Mouse (Mus musculus): ENCODE data around the gene Ddx19a. TPM values are rescaled to one million over a fixed set of nuclear protein-coding genes. Genes with fewer than 3 reads are reported as not detected.

Gene Ddx19a
- polyA plus RNA-seq (2014; fragmentation: Illumina TruSeq; extraction: RNeasy Lipid Tissue Mini Kit (QIAGEN cat#74804); ENCODE audit: low read depth, low replicate concordance), result 16.3 TPM

DNA sequence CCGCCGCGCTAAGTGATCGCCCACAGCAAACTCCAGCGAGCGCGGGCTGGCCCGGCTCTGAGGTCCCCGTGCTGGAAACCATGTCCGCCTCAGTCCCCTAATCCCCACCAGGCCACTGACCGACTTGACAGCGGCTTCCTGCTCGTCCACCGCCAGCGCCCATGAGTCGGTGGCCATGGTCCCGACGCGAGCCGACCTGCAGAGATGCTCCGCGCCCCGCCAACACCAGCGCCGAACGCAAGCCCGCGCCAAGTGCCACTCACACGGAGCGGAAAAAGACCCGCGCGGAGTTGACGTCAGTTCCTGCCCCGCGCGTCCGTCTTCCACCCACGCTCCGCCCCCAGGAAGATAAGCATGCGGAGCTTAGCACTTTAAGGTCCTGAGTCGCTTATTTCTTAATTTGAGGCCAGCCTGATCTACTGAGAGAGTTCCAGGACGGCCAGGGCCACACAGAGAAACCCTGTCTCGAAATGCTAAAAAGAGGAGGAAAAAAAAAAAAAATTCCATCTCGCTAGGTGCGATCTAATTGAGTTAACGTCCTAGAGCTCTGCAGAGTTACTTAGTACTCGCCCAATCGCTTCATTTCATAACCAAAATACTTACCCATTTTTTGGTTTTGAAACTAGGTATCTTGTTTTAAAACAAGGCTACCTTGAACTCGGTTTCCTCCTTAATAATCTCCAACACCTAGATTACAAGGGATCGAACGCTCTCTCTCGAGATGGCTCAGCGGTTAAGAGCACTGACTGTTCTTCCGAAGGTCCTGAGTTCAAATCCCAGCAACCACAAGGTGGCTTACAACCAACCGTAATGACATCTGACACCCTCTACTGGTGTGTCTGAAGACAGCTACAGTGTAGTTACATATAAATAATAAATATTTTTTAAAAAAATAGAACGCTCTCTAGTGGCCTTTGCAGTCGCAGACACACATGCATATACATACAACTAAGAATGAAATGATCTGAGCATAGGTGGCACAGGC, at the start of gene Ddx19a:
Gene Ddx19a, minus strand, starts transcription at position 254 of the 985 bp plus-strand sequence.

DNA sequence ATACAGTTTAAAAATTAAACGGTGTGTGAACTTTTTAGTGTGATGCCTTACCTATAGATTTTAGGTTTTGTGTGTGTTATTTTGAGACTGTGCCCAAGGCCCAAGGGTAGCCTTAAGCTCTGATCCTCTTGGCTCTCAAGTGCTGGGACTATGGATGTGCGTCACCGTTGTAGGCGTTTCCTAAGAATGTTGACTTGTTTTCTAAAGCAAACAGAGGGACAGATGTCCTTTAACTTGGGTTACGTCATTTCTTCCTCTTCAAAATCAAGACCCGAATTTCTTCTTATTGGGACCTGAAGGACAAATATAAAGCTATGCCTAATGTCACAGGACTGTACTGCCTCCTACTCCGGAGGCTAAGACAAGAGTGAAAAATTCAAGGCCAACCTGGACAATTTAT, 35.3 kb upstream of the Ddx19a start, which contains the start of gene Aars:
Gene Aars, plus strand, starts transcription at position 229 of the 400 bp plus-strand sequence.

GRCm38 (mm10) chr8:111031572-111031971, 34.0 kb upstream of the Ddx19a start, which contains the start of gene Ddx19b:
Gene Ddx19b, minus strand, starts transcription at chr8:111031751.

Other genes starting within 250 kb of the Ddx19a start
- gene Il34, start 191.9 kb downstream of the Ddx19a start, polyA plus RNA-seq (2014; fragmentation: Illumina TruSeq; extraction: RNeasy Lipid Tissue Mini Kit (QIAGEN cat#74804); ENCODE audit: low read depth, low replicate concordance), result 0.32 TPM
- gene Cog4, start 151.2 kb downstream of the Ddx19a start, polyA plus RNA-seq (2014; fragmentation: Illumina TruSeq; extraction: RNeasy Lipid Tissue Mini Kit (QIAGEN cat#74804); ENCODE audit: low read depth, low replicate concordance), result 13.7 TPM
- 21.7 TPM for gene Sf3b3, start 151.0 kb downstream of the Ddx19a start, polyA plus RNA-seq (2014; fragmentation: Illumina TruSeq; extraction: RNeasy Lipid Tissue Mini Kit (QIAGEN cat#74804); ENCODE audit: low read depth, low replicate concordance)
- gene Fuk, start 95.3 kb downstream of the Ddx19a start, polyA plus RNA-seq (2014; fragmentation: Illumina TruSeq; extraction: RNeasy Lipid Tissue Mini Kit (QIAGEN cat#74804); ENCODE audit: low read depth, low replicate concordance), result 1.4 TPM
- gene St3gal2, start 77.9 kb downstream of the Ddx19a start, polyA plus RNA-seq (2014; fragmentation: Illumina TruSeq; extraction: RNeasy Lipid Tissue Mini Kit (QIAGEN cat#74804); ENCODE audit: low read depth, low replicate concordance), result 6.1 TPM
- 8.4 TPM for gene Ddx19b, start 34.0 kb upstream of the Ddx19a start, polyA plus RNA-seq (2014; fragmentation: Illumina TruSeq; extraction: RNeasy Lipid Tissue Mini Kit (QIAGEN cat#74804); ENCODE audit: low read depth, low replicate concordance)
- gene Aars, start 35.3 kb upstream of the Ddx19a start, polyA plus RNA-seq (2014; fragmentation: Illumina TruSeq; extraction: RNeasy Lipid Tissue Mini Kit (QIAGEN cat#74804); ENCODE audit: low read depth, low replicate concordance), result 14.1 TPM
- 7.1 TPM for gene Exosc6, start 58.5 kb upstream of the Ddx19a start, polyA plus RNA-seq (2014; fragmentation: Illumina TruSeq; extraction: RNeasy Lipid Tissue Mini Kit (QIAGEN cat#74804); ENCODE audit: low read depth, low replicate concordance)
- gene Clec18a, start 94.6 kb upstream of the Ddx19a start, polyA plus RNA-seq (2014; fragmentation: Illumina TruSeq; extraction: RNeasy Lipid Tissue Mini Kit (QIAGEN cat#74804); ENCODE audit: low read depth, low replicate concordance), result not detected
- 41.5 TPM for gene Pdpr, start 96.8 kb upstream of the Ddx19a start, polyA plus RNA-seq (2014; fragmentation: Illumina TruSeq; extraction: RNeasy Lipid Tissue Mini Kit (QIAGEN cat#74804); ENCODE audit: low read depth, low replicate concordance)